Mouse (Mus musculus): Measurements from ENCODE around the gene Wbp2nl. TPM values are rescaled to one million over a fixed set of nuclear protein-coding genes. Genes with fewer than 3 reads are reported as not detected.

Gene Wbp2nl
- total and polyA plus RNA-seq, 2 experiments from 2014 or later = 0.36 to 1.4 TPM

GRCm38 (mm10) chr15:82325382-82325781 lies 26.6 kb downstream of the Wbp2nl start:
- DNase-seq (ENCODE audit: low spot score) (no peak), ATAC-seq (no peak)
- no peak overlapping the region for H3K4me2 ChIP-seq (ENCODE audit: low read depth, low read length)
- H3K27me3 ChIP-seq (ENCODE audit: insufficient read depth, low read length) = no peaks in the 10 kb centered on the region
- H3K4me1 ChIP-seq (ENCODE audit: insufficient read depth, low read length) = no peaks in the 10 kb centered on the region
- no peak for TF ChIP-seq CTCF (IDR thresholded peaks at IDR 0.05; ENCODE audit: low read depth)
- 79% methylated on average over 2 of the region's 2 CpGs for WGBS
- H3K36me3 ChIP-seq (ENCODE audit: insufficient read depth, low read length) = no peaks in the 10 kb centered on the region; the same call in 1 of the 2 replicates
- no peak overlapping the region for H3K9ac ChIP-seq (replicated peaks; ENCODE audit: low read length)
- H3K27ac ChIP-seq = no peak overlapping the region
- H3K4me3 ChIP-seq (ENCODE audit: low read length) = no peak overlapping the region
- no peaks in the 10 kb centered on the region for H3K9me3 ChIP-seq (ENCODE audit: low read length)

GRCm38 (mm10) chr15:82335194-82335593 lies 36.4 kb downstream of the Wbp2nl start:
- no peaks in the 10 kb centered on the region for H3K27me3 ChIP-seq (ENCODE audit: insufficient read depth, low read length)
- peaks cover 8% of the 10 kb centered on the region; the same call in 1 of the 2 replicates for H3K4me1 ChIP-seq (ENCODE audit: insufficient read depth, low read length)
- H3K4me2 ChIP-seq (ENCODE audit: low read depth, low read length) = no peak overlapping the region
- DNase-seq (ENCODE audit: low spot score) (no peak), ATAC-seq (no peak)
- no peaks in the 10 kb centered on the region for H3K9me3 ChIP-seq (ENCODE audit: low read length)
- WGBS = 96% methylated on average over 4 of the region's 4 CpGs
- TF ChIP-seq CTCF (IDR thresholded peaks at IDR 0.05; ENCODE audit: low read depth) = no peak
- 0 out of 2 replicates have a peak, but pooled peaks cover 6% of the 10 kb centered on the region for H3K36me3 ChIP-seq (ENCODE audit: insufficient read depth, low read length)
- no peak overlapping the region for H3K9ac ChIP-seq (replicated peaks; ENCODE audit: low read length)
- H3K27ac ChIP-seq = no peak overlapping the region
- H3K4me3 ChIP-seq (ENCODE audit: low read length) = no peak overlapping the region

DNA sequence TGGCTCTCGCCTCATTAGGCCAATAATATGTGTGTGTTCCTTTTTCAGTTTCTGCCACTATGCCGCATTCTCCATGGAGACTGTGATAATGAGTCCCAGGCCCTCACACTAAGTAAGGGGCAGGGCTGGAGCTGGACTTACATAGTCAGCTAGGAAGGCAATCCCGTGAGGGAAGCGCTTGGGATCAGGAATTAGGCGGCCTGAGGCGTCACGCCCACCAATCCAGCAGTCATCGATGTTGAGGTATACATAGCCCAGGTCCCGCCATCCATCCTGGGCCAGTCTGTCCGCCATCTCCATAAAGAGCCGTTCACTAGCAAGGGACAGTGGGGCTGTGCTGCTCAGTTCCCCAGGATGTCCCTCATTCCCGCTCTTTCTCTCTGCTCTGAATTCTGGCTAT lies 37.9 kb downstream of the Wbp2nl start:
- H3K4me3 ChIP-seq (ENCODE audit: low read length) = no peak overlapping the region
- DNase-seq (ENCODE audit: low spot score) (no peak), ATAC-seq (no peak)
- H3K4me2 ChIP-seq (ENCODE audit: low read depth, low read length) = no peak overlapping the region
- no peak overlapping the region for H3K27ac ChIP-seq
- H3K9me3 ChIP-seq (ENCODE audit: low read length) = no peaks in the 10 kb centered on the region
- peaks cover 14% of the 10 kb centered on the region; the same call in 1 of the 2 replicates for H3K4me1 ChIP-seq (ENCODE audit: insufficient read depth, low read length)
- WGBS = 70% methylated on average over 12 of the region's 12 CpGs
- TF ChIP-seq CTCF (IDR thresholded peaks at IDR 0.05; ENCODE audit: low read depth) = no peak
- 0 out of 2 replicates have a peak, but pooled peaks cover 6% of the 10 kb centered on the region for H3K36me3 ChIP-seq (ENCODE audit: insufficient read depth, low read length)
- no peaks in the 10 kb centered on the region for H3K27me3 ChIP-seq (ENCODE audit: insufficient read depth, low read length)
- no peak overlapping the region for H3K9ac ChIP-seq (replicated peaks; ENCODE audit: low read length)

DNA sequence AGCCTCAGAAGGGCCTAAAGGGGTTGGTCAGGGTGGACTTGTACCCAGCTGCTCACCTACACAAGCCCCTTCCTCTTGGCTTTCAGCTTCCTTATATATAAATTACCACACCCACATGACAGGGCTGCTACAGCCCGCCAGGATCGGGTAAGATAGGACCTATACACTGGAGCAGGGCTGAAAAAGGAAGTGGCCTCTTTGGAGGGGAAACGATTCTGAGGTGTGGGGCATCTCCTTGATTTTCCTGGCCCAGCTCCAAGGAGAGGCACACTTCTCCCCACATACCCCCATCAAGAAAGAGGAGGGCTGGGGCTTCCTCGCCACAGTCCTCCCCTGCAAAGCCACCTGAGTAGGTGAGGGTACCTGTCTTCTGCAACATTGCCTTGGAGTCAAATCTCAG lies 39.1 kb downstream of the Wbp2nl start:
- TF ChIP-seq CTCF (IDR thresholded peaks at IDR 0.05; ENCODE audit: low read depth) = no peak
- Histone ChIP-seq H3K4me2 (ENCODE audit: low read depth, low read length) (peak overlapping the region; percentile 64), H3K27ac (peak overlapping the region; percentile 45; the same call in 1 of the 2 replicates), H3K9ac (replicated peaks; ENCODE audit: low read length) (peak overlapping the region; percentile 54), H3K4me3 (ENCODE audit: low read length) (peak overlapping the region; percentile 48), H3K4me1 (ENCODE audit: insufficient read depth, low read length) (peaks cover 14% of the 10 kb centered on the region; the same call in 1 of the 2 replicates), H3K9me3 (ENCODE audit: low read length) (no peaks in the 10 kb centered on the region), H3K36me3 (ENCODE audit: insufficient read depth, low read length) (0 out of 2 replicates have a peak, but pooled peaks cover 6% of the 10 kb centered on the region), H3K27me3 (ENCODE audit: insufficient read depth, low read length) (no peaks in the 10 kb centered on the region)
- 44% methylated on average over 4 of the region's 4 CpGs for WGBS
- DNase-seq (ENCODE audit: low spot score) = no peak
- no peak for ATAC-seq

DNA sequence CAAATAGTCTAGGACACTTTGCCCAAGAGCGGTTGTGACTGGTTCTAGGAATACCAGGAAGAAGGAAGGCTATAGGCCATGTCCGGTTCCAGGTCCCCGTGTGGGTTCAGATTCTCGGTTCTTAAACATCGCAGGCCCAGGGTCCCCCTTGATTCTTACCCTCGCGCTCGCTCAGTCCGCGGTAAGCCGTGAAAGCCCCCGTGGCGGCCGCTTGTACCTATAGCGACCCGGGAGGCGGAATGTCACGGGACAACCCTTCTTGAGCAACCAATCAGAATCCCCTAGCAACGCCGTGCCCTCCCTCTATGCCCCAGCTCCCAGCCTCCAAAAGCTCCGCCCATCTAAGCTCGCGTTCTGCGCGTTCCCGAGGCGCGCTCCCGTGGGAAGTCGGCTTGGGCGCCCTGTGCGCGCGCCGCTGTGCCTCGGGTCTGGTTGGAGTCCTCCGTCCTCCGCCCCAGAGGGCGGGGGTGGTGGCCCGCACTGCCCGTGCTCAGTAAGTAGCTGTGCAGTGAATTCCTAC lies 39.9 kb downstream of the Wbp2nl start, which contains the start of the genes Naga, Pheta2 and Smdt1:
TSS of gene Naga (minus strand) at position 333 of the 520 bp plus-strand sequence.
TSS of gene Pheta2 (plus strand) at position 350 of the 520 bp plus-strand sequence.
TSS of gene Smdt1 (plus strand) at position 367 of the 520 bp plus-strand sequence.
- peak within 1 kb of the TSS; percentile 64 for H3K4me2 ChIP-seq (ENCODE audit: low read depth, low read length)
- ATAC-seq (peak; percentile 93), DNase-seq (ENCODE audit: low spot score) (peak; percentile 97)
- peaks cover 14% of the 10 kb centered on the region; the same call in 1 of the 2 replicates for H3K4me1 ChIP-seq (ENCODE audit: insufficient read depth, low read length)
- H3K4me3 ChIP-seq (ENCODE audit: low read length) = peak within 1 kb of the TSS; percentile 48
- peak within 1 kb of the TSS; percentile 45; the same call in 1 of the 2 replicates for H3K27ac ChIP-seq
- no peaks in the 10 kb centered on the region for H3K9me3 ChIP-seq (ENCODE audit: low read length)
- peak within 1 kb of the TSS; percentile 54 for H3K9ac ChIP-seq (replicated peaks; ENCODE audit: low read length)
- H3K27me3 ChIP-seq (ENCODE audit: insufficient read depth, low read length) = no peaks in the 10 kb centered on the region
- WGBS = under 1% methylated on average over 41 of the region's 41 CpGs
- H3K36me3 ChIP-seq (ENCODE audit: insufficient read depth, low read length) = 0 out of 2 replicates have a peak, but pooled peaks cover 6% of the 10 kb centered on the region
- TF ChIP-seq CTCF (IDR thresholded peaks at IDR 0.05; ENCODE audit: low read depth) = no peak; the same call in 1 of the 2 replicates

DNA sequence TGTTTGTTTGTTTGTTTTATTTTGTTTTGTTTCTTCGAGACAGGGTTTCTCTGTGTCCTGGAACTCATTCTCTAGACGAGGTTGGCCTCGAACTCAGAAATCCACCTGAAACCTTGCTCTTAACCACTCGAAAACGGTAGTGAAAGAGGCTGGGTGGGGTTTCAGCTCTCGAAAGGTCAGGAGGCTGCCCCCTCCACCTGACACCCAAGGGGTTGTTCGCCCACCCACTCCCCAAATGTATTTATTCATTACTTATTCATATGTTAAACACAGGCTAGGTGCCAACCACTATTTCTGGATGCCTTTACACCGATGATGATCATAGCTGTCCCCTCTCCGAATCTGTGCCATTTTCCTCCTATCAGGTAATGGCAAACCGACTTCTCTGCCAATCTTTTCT lies 40.4 kb downstream of the Wbp2nl start:
- Histone ChIP-seq H3K9ac (replicated peaks; ENCODE audit: low read length) (peak overlapping the region; percentile 54; the same call in 1 of the 2 replicates), H3K27ac (no peak overlapping the region), H3K9me3 (ENCODE audit: low read length) (no peaks in the 10 kb centered on the region), H3K4me1 (ENCODE audit: insufficient read depth, low read length) (peaks cover 14% of the 10 kb centered on the region; the same call in 1 of the 2 replicates), H3K4me3 (ENCODE audit: low read length) (peak overlapping the region; percentile 48), H3K4me2 (ENCODE audit: low read depth, low read length) (peak overlapping the region; percentile 64), H3K27me3 (ENCODE audit: insufficient read depth, low read length) (no peaks in the 10 kb centered on the region), H3K36me3 (ENCODE audit: insufficient read depth, low read length) (0 out of 2 replicates have a peak, but pooled peaks cover 6% of the 10 kb centered on the region)
- ATAC-seq = no peak
- DNase-seq (ENCODE audit: low spot score) = no peak
- WGBS = 52% methylated on average over 10 of the region's 10 CpGs
- no peak for TF ChIP-seq CTCF (IDR thresholded peaks at IDR 0.05; ENCODE audit: low read depth)
